Mouse (Mus musculus) liver, embryonic 13.5 days (tissue): ENCODE data around the gene Brinp2. TPM values are rescaled to one million over a fixed set of nuclear protein-coding genes. Genes with fewer than 3 reads are reported as not detected.

Experiments used
- ATAC-seq: fragments of 200-750 bp; cut with Nextera tagmentation; 2 replicates; pipeline ENCODE4 v1.8.0; 2017; ENCODE audit warnings: low read depth, mild to moderate bottlenecking, moderate number of reproducible peaks, moderate library complexity
- DNase-seq: peaks from one replicate; pipeline ENCODE4 v3.0.0; 2022
- H3K27ac ChIP-seq: fragments of 300-500 bp; sonication (generic); 2 replicates; pipeline ENCODE4 v1.5.1; 2015; ENCODE audit warnings: moderate library complexity, mild to moderate bottlenecking, inconsistent platforms
- H3K27me3 ChIP-seq: fragments of 300-500 bp; sonication (generic); 2 replicates; pipeline ENCODE4 v1.6.1; 2015; ENCODE audit warnings: mild to moderate bottlenecking, inconsistent platforms
- H3K36me3 ChIP-seq: fragments of 300-500 bp; sonication (generic); 2 replicates; pipeline ENCODE4 v1.6.1; 2015; ENCODE audit warnings: mild to moderate bottlenecking, inconsistent platforms
- H3K4me1 ChIP-seq: fragments of 300-500 bp; sonication (generic); replicated peaks from 2 replicates; pipeline ENCODE4 v1.6.1; 2015; ENCODE audit warnings: inconsistent platforms
- H3K4me2 ChIP-seq: fragments of 300-500 bp; sonication (generic); 2 replicates; pipeline ENCODE4 v1.6.1; 2015; ENCODE audit warnings: inconsistent platforms, mild to moderate bottlenecking, moderate library complexity
- H3K4me3 ChIP-seq: fragments of 300-500 bp; sonication (generic); replicated peaks from 2 replicates; pipeline ENCODE4 v1.5.1; 2015; ENCODE audit warnings: mild to moderate bottlenecking, inconsistent platforms
- H3K9ac ChIP-seq: fragments of 300-500 bp; sonication (generic); 2 replicates; pipeline ENCODE4 v1.6.1; 2015; ENCODE audit warnings: mild to moderate bottlenecking, inconsistent platforms
- H3K9me3 ChIP-seq: fragments of 300-500 bp; sonication (generic); replicated peaks from 2 replicates; pipeline ENCODE4 v1.6.1; 2016; ENCODE audit warnings: inconsistent platforms
- WGBS: fragments of 180-500 bp; shearing (Covaris S2); methylation state at CpG from one replicate; pipeline ENCODE4 v1.1.7; 2015; ENCODE audit not compliant: insufficient replicate concordance; 5-methylcytosine and 5-hydroxymethylcytosine counted together
- polyA plus RNA-seq: library from polyadenylated mRNA; unstranded; fragments of >200 nt; fragmentation: Nextera tagmentation; extraction: Ambion mirVana; gene quantifications from 2 replicates; pipeline ENCODE4 v1.2.1, GENCODE M21; 2015

Gene Brinp2
- polyA plus RNA-seq, 1 experiment from 2014 or later: 0.03 TPM

GRCm38 (mm10) chr1:158283869-158284268 is 72.3 kb downstream of the Brinp2 start:
- no peak for DNase-seq
- Histone ChIP-seq H3K27ac (no peak overlapping the region), H3K4me3 (no peak overlapping the region), H3K4me1 (no peaks in the 10 kb centered on the region), H3K9me3 (no peaks in the 10 kb centered on the region), H3K36me3 (no peaks in the 10 kb centered on the region), H3K9ac (no peak overlapping the region), H3K27me3 (no peaks in the 10 kb centered on the region), H3K4me2 (no peak overlapping the region)
- WGBS: 77% methylated on average over 7 of the region's 7 CpGs
- ATAC-seq: no peak

- H3K36me3 ChIP-seq: no peaks in the 10 kb centered on the region
- no peaks in the 10 kb centered on the region for H3K27me3 ChIP-seq
- no peak for DNase-seq
- H3K4me3 ChIP-seq: no peak overlapping the region
- WGBS: 68% methylated on average over 9 of the region's 9 CpGs
- H3K27ac ChIP-seq: no peak overlapping the region
- no peaks in the 10 kb centered on the region for H3K9me3 ChIP-seq
- ATAC-seq: no peak
- no peaks in the 10 kb centered on the region for H3K4me1 ChIP-seq
- no peak overlapping the region for H3K9ac ChIP-seq
- H3K4me2 ChIP-seq: no peak overlapping the region
These were observed 84.1 kb downstream of the Brinp2 start for GRCm38 (mm10) chr1:158272058-158272457.

DNA sequence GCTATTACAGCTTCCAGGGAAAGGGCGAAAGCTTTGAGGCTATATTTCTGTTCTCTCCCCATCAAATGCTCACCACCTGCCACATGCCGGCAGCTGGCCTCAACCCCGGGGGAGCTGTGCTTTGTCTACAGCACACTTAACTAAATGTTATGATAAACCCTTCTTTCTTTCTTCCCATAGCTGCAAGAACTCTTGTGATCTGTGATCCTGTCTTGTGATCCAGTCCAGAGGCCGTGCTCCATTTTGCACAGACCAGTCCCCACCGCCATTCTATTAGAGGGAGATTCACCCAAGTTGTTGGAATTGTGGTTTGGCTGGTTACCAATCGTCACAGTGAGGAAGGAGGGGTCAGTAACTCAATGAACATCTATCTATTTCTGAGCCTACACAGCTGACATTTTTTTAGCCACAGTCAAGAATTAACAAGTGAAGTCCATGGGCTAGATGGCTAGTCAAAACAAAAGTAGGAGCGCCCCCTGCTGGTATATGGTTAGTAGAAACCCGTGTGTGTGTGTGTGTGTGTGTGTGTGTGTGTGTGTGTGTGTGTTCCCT is 89.0 kb downstream of the Brinp2 start:
- Histone ChIP-seq H3K9ac (no peak overlapping the region), H3K4me3 (no peak overlapping the region), H3K36me3 (no peaks in the 10 kb centered on the region), H3K27ac (no peak overlapping the region), H3K27me3 (no peaks in the 10 kb centered on the region), H3K4me2 (no peak overlapping the region), H3K4me1 (no peaks in the 10 kb centered on the region), H3K9me3 (no peaks in the 10 kb centered on the region)
- 46% methylated on average over 8 of the region's 8 CpGs for WGBS
- ATAC-seq (no peak), DNase-seq (no peak)

DNA sequence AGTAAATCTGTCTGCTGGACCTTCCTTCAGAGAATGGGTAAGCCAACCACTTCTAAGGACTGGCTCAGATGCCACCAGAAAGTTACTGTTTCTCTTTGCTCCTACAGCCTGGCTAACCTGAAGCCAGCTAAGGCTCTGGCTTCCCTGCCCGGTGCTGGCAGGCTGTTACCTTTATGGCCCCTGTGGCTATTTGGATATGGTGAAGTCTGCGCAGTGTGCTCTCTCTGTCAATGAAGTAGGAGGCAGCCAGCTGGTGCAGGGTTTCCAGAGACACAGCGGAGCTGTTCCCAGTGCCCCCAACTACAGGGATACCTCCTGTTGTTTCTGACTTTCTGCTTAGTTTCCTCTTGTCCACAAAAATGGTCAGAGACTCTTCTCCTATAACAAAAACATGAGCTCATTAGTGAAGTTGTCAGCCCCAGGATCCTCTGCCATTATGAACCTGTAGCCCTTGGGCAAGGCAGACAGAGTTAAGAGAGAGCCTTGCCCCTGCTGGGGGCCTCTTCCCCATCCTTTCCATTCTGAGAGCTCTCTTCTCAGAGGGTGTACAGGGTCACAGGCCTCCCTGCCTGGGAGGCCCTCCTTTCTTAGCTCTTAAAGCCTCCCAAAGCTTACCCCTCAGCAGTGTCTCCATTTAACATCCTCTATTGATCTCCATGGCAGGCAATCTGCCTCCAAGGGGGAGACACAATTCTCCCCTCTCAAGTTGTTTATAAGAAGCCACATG is 89.7 kb downstream of the Brinp2 start:
- H3K9ac ChIP-seq: no peak overlapping the region
- H3K4me3 ChIP-seq: no peak overlapping the region
- no peak overlapping the region for H3K4me2 ChIP-seq
- 59% methylated on average over 3 of the region's 3 CpGs for WGBS
- ATAC-seq: no peak
- no peaks in the 10 kb centered on the region for H3K4me1 ChIP-seq
- no peaks in the 10 kb centered on the region for H3K27me3 ChIP-seq
- no peaks in the 10 kb centered on the region for H3K36me3 ChIP-seq
- no peak for DNase-seq
- no peak overlapping the region for H3K27ac ChIP-seq
- no peaks in the 10 kb centered on the region for H3K9me3 ChIP-seq

GRCm38 (mm10) chr1:158259516-158260235 is 96.5 kb downstream of the Brinp2 start:
- Histone ChIP-seq H3K27ac (no peak overlapping the region), H3K27me3 (no peaks in the 10 kb centered on the region), H3K4me1 (no peaks in the 10 kb centered on the region), H3K4me2 (no peak overlapping the region), H3K9ac (no peak overlapping the region), H3K4me3 (no peak overlapping the region), H3K36me3 (no peaks in the 10 kb centered on the region), H3K9me3 (no peaks in the 10 kb centered on the region)
- WGBS: 78% methylated on average over 5 of the region's 5 CpGs
- DNase-seq (no peak), ATAC-seq (no peak)

- no peak for DNase-seq
- Histone ChIP-seq H3K36me3 (no peaks in the 10 kb centered on the region), H3K4me2 (no peak overlapping the region), H3K9me3 (no peaks in the 10 kb centered on the region), H3K4me1 (no peaks in the 10 kb centered on the region), H3K9ac (no peak overlapping the region), H3K4me3 (no peak overlapping the region), H3K27ac (no peak overlapping the region), H3K27me3 (no peaks in the 10 kb centered on the region)
- ATAC-seq: no peak
- 54% methylated on average over 6 of the region's 6 CpGs for WGBS
These were observed 97.3 kb downstream of the Brinp2 start for GRCm38 (mm10) chr1:158258685-158259292.

- no peak for DNase-seq
- H3K9me3 ChIP-seq: no peaks in the 10 kb centered on the region
- no peak overlapping the region for H3K27ac ChIP-seq
- no peak overlapping the region for H3K9ac ChIP-seq
- H3K4me2 ChIP-seq: no peak overlapping the region
- no peaks in the 10 kb centered on the region for H3K36me3 ChIP-seq
- no peak overlapping the region for H3K4me3 ChIP-seq
- H3K27me3 ChIP-seq: no peaks in the 10 kb centered on the region
- ATAC-seq: no peak
- H3K4me1 ChIP-seq: no peaks in the 10 kb centered on the region
- 69% methylated on average over 9 of the region's 9 CpGs for WGBS
These were observed 100.0 kb downstream of the Brinp2 start for GRCm38 (mm10) chr1:158255912-158256680.

DNA sequence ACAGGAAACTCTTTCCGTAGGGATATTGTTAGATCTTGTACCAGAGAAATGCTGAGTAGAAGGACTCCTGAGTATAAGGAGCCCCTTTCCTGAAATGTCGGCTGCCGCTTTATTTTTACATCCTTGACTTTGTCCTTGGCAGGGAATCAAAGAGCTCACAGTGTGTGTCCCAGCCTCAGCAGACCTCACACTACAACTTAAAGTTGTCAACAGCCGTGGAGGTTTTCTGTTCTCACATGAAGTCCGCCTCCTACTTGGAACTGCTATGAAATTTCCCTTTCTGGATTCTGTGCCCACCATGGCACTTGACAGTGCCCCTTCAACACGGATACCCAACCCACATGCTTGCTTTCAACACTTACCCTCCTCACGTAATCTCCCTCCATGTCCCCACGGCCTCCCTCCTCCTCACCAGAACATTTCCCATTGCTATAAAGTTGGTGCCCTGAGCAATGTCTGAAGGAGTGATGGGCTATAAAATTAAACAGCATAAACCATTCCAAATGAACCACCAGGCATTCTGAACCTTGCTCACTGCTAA is 103.4 kb downstream of the Brinp2 start:
- DNase-seq (no peak), ATAC-seq (no peak)
- H3K4me2 ChIP-seq: no peak overlapping the region
- H3K4me1 ChIP-seq: no peaks in the 10 kb centered on the region
- H3K27me3 ChIP-seq: no peaks in the 10 kb centered on the region
- 68% methylated on average over 8 of the region's 8 CpGs for WGBS
- H3K27ac ChIP-seq: no peak overlapping the region
- H3K36me3 ChIP-seq: no peaks in the 10 kb centered on the region
- H3K9ac ChIP-seq: no peak overlapping the region
- H3K4me3 ChIP-seq: no peak overlapping the region
- no peaks in the 10 kb centered on the region for H3K9me3 ChIP-seq

GRCm38 (mm10) chr1:158248266-158248665 is 107.9 kb downstream of the Brinp2 start:
- ATAC-seq: no peak
- no peak overlapping the region for H3K9ac ChIP-seq
- no peaks in the 10 kb centered on the region for H3K27me3 ChIP-seq
- no peaks in the 10 kb centered on the region for H3K4me1 ChIP-seq
- H3K36me3 ChIP-seq: no peaks in the 10 kb centered on the region
- no peak overlapping the region for H3K4me3 ChIP-seq
- no peak overlapping the region for H3K4me2 ChIP-seq
- DNase-seq: no peak
- H3K27ac ChIP-seq: no peak overlapping the region
- no peaks in the 10 kb centered on the region; the same call in 1 of the 2 replicates for H3K9me3 ChIP-seq
- WGBS: 73% methylated on average over 3 of the region's 3 CpGs

DNA sequence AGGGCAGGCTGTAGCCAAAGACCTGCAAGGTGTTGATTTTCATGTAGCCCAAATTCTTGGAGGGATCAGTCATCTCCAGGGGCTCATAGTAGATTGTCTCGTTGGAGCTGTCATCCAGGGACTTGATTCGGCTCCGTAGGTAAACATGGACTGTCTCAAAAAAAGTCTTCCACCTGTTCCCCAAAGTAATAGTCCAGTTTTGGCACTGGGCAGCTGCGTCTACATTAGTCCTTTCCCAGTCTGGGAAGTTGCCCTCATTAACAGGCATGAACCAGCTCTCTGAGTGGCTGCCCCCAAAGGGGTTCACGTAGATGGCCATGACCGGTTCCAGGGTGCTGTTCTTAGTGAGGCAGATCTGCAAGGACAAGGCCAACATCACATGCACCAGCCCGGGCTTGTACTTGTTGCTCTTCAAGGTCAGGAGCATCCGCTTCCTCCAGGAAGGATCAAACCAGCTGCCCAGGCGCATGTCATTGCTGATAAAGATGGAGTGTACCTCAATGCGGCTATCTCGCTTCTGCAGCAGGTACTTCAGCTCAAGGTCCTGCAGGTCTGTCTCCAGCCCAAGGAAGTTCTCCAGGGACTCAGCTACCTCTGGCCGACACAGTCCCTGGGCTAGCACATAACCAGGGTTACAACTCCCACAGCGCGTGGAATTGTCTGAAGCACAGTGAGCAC is 109.5 kb downstream of the Brinp2 start:
- no peak for ATAC-seq
- no peak overlapping the region for H3K9ac ChIP-seq

More for the DNA sequence above, 109.5 kb downstream of the Brinp2 start:
- DNase-seq: no peak
- no peaks in the 10 kb centered on the region for H3K36me3 ChIP-seq
- H3K9me3 ChIP-seq: no peaks in the 10 kb centered on the region; the same call in 1 of the 2 replicates
- H3K27me3 ChIP-seq: no peaks in the 10 kb centered on the region
- no peaks in the 10 kb centered on the region for H3K4me1 ChIP-seq
- no peak overlapping the region for H3K4me2 ChIP-seq
- WGBS: 72% methylated on average over 14 of the region's 14 CpGs
- no peak overlapping the region for H3K4me3 ChIP-seq
- no peak overlapping the region for H3K27ac ChIP-seq
